Mouse (Mus musculus): ENCODE measurements around the gene Hoxd3. TPM values are rescaled to one million over a fixed set of nuclear protein-coding genes. Genes with fewer than 3 reads are reported as not detected.

Gene Hoxd3
- polyA plus RNA-seq, 1 experiment: not detected

- peaks cover 69% of the 10 kb centered on the region for H3K27me3 ChIP-seq (ENCODE audit: control insufficient read depth, insufficient read depth, low read length, poor library complexity, severe bottlenecking)
- no peak overlapping the region for H3K9ac ChIP-seq (ENCODE audit: low read depth, poor library complexity, severe bottlenecking)
- no peak overlapping the region for H3K27ac ChIP-seq (ENCODE audit: insufficient read depth, low read length)
- H3K36me3 ChIP-seq (ENCODE audit: control insufficient read depth, insufficient read depth, low read length, poor library complexity, severe bottlenecking): no peaks in the 10 kb centered on the region
- TF ChIP-seq EP300 (IDR thresholded peaks at IDR 0.05; ENCODE audit: insufficient read depth, low read depth, low read length) (no peak), CTCF (IDR thresholded peaks at IDR 0.05; ENCODE audit: low read depth, low read length) (no peak), POLR2A (IDR thresholded peaks at IDR 0.05; ENCODE audit: insufficient read depth, low read length) (no peak)
- H3K9me3 ChIP-seq (replicated peaks; ENCODE audit: control insufficient read depth, insufficient read depth, low read length, poor library complexity, severe bottlenecking): no peaks in the 10 kb centered on the region
- H3K4me3 ChIP-seq (ENCODE audit: low read depth, low read length): no peak overlapping the region
- no peaks in the 10 kb centered on the region for H3K4me1 ChIP-seq (ENCODE audit: control insufficient read depth, insufficient read depth, low read length)
Measured at GRCm38 (mm10) chr2:74734996-74735811, 23.5 kb downstream of the Hoxd3 start.

DNA sequence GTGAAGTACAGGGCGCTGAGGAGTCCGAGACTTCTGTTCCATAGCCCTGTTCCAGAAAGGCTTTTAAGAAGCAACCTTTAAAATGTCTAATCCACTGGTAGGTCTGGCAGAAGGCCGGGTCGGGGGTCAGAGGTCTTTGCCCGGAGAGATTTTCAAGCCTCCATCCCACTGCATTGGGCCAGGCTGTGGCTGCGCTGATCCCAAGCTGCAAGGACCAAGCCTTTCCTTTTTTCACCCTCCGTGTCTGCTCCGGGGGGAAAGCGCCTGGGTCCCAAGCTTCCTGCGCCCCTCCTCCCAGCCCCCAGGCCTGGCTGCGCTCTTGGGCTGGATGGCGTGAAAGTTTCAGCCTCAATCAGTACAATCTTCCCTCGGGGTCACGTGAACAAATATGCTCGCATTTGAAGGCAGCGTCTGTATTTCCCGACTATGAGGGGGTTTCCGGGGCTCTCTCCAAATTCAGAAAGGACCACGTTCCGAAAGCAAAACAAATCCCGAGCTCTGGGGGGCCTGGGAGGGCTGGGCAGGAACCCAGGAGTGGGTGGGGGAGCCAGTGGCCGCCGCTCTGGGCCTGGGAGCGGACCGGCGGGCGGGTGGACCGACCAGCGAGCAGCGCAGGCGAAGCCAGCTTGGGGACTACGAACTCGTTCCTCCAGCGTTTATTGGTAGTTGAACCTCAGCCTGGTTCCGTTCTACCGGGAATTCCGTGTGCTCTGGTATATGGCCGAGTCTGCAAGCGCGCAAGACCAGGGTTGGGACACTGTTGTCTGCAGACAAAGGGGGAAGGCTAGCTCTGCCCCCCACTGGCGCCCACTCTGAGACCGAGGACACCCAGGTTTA lies 24.3 kb downstream of the Hoxd3 start:
- no peak for TF ChIP-seq CTCF (IDR thresholded peaks at IDR 0.05; ENCODE audit: low read depth, low read length)
- no peak for TF ChIP-seq EP300 (IDR thresholded peaks at IDR 0.05; ENCODE audit: insufficient read depth, low read depth, low read length)
- no peak for TF ChIP-seq POLR2A (IDR thresholded peaks at IDR 0.05; ENCODE audit: insufficient read depth, low read length)
- Histone ChIP-seq H3K9ac (ENCODE audit: low read depth, poor library complexity, severe bottlenecking) (no peak overlapping the region), H3K36me3 (ENCODE audit: control insufficient read depth, insufficient read depth, low read length, poor library complexity, severe bottlenecking) (no peaks in the 10 kb centered on the region), H3K4me1 (ENCODE audit: control insufficient read depth, insufficient read depth, low read length) (no peaks in the 10 kb centered on the region), H3K27me3 (ENCODE audit: control insufficient read depth, insufficient read depth, low read length, poor library complexity, severe bottlenecking) (peaks cover 67% of the 10 kb centered on the region), H3K27ac (ENCODE audit: insufficient read depth, low read length) (no peak overlapping the region), H3K4me3 (ENCODE audit: low read depth, low read length) (no peak overlapping the region), H3K9me3 (replicated peaks; ENCODE audit: control insufficient read depth, insufficient read depth, low read length, poor library complexity, severe bottlenecking) (no peaks in the 10 kb centered on the region)

DNA sequence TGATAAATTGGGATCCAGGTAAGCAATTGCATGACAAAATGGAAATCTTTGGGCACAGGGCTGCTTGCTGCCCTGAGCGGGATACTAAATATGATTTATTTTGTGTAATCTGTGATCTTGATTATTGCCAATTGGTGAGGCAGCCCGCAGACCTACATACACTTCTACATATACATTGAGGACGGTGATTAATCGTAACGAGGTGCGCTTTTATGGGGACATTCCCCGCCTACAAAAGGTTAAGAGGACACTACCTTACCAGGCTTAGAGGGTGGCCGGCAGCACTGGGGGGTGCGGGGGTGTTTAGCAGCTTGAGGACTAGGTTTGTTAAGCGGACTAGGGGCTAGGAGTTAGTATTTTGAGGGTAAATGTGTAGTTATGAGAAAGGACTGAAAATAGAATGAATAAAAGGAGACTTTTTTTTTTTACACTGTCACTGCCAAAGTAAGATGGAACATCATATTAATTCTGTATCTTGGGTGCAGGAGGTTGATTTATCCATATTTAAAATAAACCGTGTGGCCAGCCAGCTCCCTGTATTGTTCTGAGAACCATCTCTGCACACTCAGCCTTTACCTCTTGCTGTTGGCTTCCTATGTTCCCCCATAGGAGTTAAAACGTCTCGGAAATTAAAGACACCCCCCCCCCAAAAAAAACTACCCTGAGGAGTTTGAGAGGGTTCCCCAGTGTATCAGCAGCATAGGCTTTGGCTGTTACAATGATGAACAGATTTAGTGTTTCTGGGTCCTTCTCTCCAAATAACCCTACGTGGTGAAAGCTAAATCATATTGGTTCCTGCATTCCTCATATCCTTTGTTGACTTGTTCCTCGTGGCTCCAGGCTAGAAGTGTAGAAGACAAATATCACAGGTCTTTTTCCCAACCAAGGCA lies 25.2 kb downstream of the Hoxd3 start:
- Histone ChIP-seq H3K4me3 (ENCODE audit: low read depth, low read length) (no peak overlapping the region), H3K27me3 (ENCODE audit: control insufficient read depth, insufficient read depth, low read length, poor library complexity, severe bottlenecking) (peaks cover 69% of the 10 kb centered on the region)

GRCm38 (mm10) chr2:74737578-74738070 lies 25.9 kb downstream of the Hoxd3 start:
- Histone ChIP-seq H3K9ac (ENCODE audit: low read depth, poor library complexity, severe bottlenecking) (no peak overlapping the region), H3K4me3 (ENCODE audit: low read depth, low read length) (no peak overlapping the region), H3K36me3 (ENCODE audit: control insufficient read depth, insufficient read depth, low read length, poor library complexity, severe bottlenecking) (no peaks in the 10 kb centered on the region), H3K4me1 (ENCODE audit: control insufficient read depth, insufficient read depth, low read length) (no peaks in the 10 kb centered on the region), H3K27ac (ENCODE audit: insufficient read depth, low read length) (no peak overlapping the region), H3K9me3 (replicated peaks; ENCODE audit: control insufficient read depth, insufficient read depth, low read length, poor library complexity, severe bottlenecking) (no peaks in the 10 kb centered on the region), H3K27me3 (ENCODE audit: control insufficient read depth, insufficient read depth, low read length, poor library complexity, severe bottlenecking) (peaks cover 66% of the 10 kb centered on the region)
- TF ChIP-seq CTCF (IDR thresholded peaks at IDR 0.05; ENCODE audit: low read depth, low read length): no peak
- no peak for TF ChIP-seq EP300 (IDR thresholded peaks at IDR 0.05; ENCODE audit: insufficient read depth, low read depth, low read length)
- TF ChIP-seq POLR2A (IDR thresholded peaks at IDR 0.05; ENCODE audit: insufficient read depth, low read length): no peak

More for the DNA sequence above, 25.2 kb downstream of the Hoxd3 start:
- TF ChIP-seq POLR2A (IDR thresholded peaks at IDR 0.05; ENCODE audit: insufficient read depth, low read length) (no peak), CTCF (IDR thresholded peaks at IDR 0.05; ENCODE audit: low read depth, low read length) (no peak), EP300 (IDR thresholded peaks at IDR 0.05; ENCODE audit: insufficient read depth, low read depth, low read length) (no peak)
- Histone ChIP-seq H3K4me1 (ENCODE audit: control insufficient read depth, insufficient read depth, low read length) (no peaks in the 10 kb centered on the region), H3K9ac (ENCODE audit: low read depth, poor library complexity, severe bottlenecking) (no peak overlapping the region), H3K9me3 (replicated peaks; ENCODE audit: control insufficient read depth, insufficient read depth, low read length, poor library complexity, severe bottlenecking) (no peaks in the 10 kb centered on the region), H3K36me3 (ENCODE audit: control insufficient read depth, insufficient read depth, low read length, poor library complexity, severe bottlenecking) (no peaks in the 10 kb centered on the region), H3K27ac (ENCODE audit: insufficient read depth, low read length) (no peak overlapping the region)

- Histone ChIP-seq H3K36me3 (ENCODE audit: control insufficient read depth, insufficient read depth, low read length, poor library complexity, severe bottlenecking) (no peaks in the 10 kb centered on the region), H3K27ac (ENCODE audit: insufficient read depth, low read length) (no peak overlapping the region), H3K27me3 (ENCODE audit: control insufficient read depth, insufficient read depth, low read length, poor library complexity, severe bottlenecking) (peaks cover 63% of the 10 kb centered on the region), H3K9me3 (replicated peaks; ENCODE audit: control insufficient read depth, insufficient read depth, low read length, poor library complexity, severe bottlenecking) (no peaks in the 10 kb centered on the region), H3K4me3 (ENCODE audit: low read depth, low read length) (no peak overlapping the region), H3K9ac (ENCODE audit: low read depth, poor library complexity, severe bottlenecking) (no peak overlapping the region), H3K4me1 (ENCODE audit: control insufficient read depth, insufficient read depth, low read length) (no peaks in the 10 kb centered on the region)
- TF ChIP-seq CTCF (IDR thresholded peaks at IDR 0.05; ENCODE audit: low read depth, low read length) (no peak), EP300 (IDR thresholded peaks at IDR 0.05; ENCODE audit: insufficient read depth, low read depth, low read length) (no peak), POLR2A (IDR thresholded peaks at IDR 0.05; ENCODE audit: insufficient read depth, low read length) (no peak)
Measured at GRCm38 (mm10) chr2:74738623-74739475, 27.1 kb downstream of the Hoxd3 start.

All from ES-Bruce4 (cell line).